Mouse (Mus musculus) lung, adult 18-20 months (tissue): ENCODE data around the gene Ephb2.

Experiments used
- DNase-seq, 2 experiments: peaks; one replicate each; pipeline ENCODE4 v3.0.0; 2022; ENCODE audit warnings: mixed read lengths in 2 of 2

Gene Ephb2

DNA sequence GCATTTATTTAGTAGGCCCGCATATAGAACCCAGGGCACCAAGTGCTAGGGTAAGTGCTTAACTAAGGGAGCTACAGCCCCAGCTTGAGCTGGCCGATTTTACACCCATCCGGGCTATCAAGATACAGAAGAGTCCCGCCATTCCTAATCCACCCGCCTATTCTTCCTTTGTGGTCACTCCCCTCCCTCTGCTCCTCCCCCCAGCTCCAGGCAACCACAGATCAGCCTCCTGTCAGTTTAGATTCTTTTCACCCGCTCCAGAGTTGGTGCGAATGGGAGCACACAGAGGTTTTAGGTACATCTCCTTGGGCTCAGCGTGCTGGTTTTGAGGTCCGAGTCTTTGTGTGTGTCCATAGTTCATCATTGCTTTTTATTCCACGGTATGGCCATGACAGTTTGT lies 196.9 kb downstream of the Ephb2 start:
- no peak for DNase-seq

DNA sequence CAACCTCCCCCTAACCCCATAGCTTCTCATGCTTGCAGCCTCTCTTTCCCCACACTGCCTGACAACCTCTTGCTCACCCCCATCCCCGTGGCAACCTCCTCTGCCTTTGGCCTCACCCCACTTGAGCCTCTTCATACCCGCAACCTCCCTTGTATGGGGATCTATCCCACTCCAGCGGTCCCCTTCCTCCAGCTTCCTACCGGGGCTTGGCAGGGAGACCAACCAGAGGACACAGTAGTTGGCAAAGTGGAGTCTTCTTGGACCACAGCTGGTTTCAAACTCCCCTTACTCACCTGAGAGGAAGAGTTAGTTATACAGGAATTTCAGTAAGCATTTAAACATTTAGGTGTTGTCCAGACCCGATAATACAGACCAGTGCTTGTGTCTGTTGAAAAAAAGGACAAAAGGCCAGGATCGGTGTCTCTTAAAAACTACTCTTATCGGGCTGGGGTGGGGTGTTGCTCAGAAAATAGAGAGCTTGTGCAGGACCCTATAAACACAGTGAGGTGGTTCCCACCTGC lies 197.5 kb downstream of the Ephb2 start:
- DNase-seq, result no peak

DNA sequence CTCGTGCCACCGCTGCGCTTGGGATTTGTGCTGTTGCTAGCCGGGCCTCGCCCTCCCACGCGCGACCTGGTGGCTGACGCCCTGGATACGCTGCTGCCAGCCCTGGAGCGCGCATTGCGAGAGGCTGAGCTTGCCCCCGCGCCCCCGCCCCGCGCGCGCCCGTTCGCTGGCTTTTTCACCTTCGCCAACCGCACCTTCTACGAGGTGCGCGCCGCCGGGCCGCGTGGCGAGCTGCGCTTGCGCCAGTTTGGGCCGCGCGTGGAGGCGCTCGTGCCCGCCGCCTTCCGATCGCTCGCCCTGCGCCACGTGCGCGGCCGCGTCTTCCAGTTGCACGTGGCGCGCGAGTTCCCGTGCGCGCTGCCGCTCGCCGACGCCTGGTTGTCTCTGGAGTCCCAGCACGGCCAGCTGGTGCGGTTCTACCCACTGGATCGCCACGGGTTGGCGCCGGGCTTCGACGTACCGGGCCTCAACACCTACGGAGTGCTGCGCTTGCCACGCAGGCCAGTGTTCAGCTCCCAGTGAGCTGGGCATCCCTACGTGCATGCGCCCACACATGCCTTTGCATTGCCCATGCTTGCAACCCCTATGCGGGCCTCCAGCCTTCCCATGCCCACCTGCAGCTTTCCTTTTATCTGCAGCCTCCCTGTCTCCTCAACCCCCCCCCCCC lies 198.1 kb downstream of the Ephb2 start:
- DNase-seq, result no peak

DNA sequence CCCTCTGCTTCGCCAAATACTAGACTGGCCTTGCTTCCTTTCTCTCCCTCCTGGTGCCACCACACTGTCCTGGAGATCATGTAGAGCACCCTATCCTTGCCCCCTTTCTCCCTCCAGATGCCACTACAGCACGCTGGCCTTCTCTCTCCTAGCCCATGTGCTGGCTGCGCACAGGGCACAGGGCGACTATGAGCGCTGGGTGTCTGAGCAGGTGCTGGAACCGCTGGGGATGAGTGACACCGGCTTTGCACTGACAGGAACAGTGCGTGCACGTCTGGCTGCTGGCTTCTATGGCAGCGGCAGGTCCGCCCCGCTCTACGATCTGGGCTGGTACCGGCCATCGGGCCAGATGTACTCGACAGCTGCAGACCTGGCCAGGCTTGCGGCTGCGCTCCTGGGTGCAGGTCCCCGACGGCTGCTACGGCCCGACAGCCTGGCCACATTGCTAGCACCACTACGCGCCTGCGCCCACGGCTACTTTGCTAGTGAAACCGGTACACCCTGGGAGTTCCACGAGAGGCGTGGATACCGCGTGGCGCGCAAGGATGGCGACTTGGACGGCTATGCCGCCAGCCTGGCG lies 198.7 kb downstream of the Ephb2 start:
- no peak for DNase-seq

DNA sequence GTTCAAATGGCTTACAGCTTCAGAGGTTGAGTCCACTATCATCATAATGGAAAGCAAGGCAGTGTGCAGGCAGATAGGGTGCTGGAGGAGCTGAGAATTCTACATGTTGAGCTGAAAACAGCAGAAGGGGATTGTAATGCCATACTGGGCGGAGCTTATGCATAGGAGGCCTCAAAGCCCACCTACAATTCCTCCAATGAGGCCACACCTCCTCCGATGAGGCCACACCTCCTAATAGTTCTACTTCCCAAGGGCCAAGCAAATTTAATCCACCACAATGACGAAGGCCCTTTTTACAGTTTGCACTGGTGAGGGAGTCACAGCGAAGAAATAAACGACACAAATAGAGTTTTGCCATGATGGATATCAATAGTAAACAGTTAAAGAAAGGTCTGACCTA lies 199.3 kb downstream of the Ephb2 start:
- DNase-seq, result no peak

DNA sequence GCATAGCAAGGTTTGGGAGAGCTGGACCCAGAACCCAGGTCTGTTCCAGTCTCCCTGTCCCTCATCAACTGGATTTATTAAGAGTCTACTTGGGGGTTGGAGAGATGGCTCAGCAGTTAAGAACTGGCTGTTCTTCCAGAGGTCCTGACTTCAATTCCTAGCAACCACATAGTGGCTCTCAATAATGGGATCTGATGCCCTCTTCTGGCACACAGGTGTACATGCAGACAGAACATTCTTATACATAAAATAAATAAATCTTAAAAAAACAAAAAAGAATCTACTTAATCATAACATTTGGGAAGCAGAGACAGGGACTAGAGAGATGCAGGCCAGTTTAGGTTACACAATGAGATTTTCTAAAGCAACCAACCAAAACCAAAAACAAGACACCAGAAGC lies 199.8 kb downstream of the Ephb2 start:
- DNase-seq, result no peak

DNA sequence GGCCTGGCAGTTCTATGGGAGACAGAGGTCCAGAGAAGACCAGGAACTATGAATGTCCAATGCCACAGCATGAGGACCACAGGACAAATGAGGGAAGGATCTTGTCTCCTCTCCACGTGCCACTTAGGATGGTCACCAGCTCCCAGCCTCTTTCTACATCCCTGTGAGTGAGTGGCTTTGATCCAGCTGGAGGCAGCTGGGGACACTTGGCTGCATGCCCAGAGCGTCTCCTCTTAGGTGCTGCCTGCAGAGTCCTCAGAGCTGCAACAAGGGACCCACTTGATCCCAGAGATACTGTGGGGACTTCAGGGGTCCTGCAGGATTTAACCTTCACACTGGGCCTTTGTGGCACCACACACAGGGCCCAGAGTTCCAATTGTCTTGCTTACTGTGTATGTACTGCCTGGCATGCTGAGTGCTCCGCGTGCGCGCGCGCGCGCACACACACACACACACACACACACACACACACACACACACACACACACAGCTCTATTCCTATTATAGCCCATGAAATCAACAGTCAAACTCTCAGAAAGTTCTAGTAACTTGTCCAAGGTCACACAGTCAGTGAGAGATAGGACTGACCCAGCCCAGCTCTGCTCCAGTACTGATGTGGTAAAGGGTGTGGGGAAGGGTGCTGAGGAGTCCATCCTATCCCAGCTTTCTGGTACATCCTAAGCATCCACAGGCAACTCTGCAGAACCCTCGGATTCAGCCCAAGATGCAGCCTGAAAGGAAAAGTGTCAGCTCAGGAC lies 204.4 kb downstream of the Ephb2 start:
- DNase-seq, result no peak

DNA sequence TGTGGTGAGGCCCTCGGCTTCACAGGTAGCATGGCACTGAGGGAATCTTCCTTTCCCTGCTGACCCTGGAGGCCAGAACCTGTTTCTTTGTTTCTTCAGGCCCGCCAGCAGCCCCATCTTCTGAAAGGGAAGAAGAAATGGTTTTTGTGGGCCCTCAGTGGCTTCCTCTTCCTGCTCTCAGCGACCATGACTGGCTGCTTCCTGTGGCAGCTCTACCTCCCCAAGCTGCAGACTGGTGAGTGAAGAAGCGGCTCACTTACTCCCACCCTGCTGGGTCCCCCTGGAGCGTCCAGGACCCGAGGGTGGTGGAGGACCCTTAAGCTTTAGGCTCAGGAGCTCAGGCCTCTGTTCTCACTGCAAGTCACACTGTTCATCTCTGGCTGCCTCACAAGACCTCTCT lies 209.2 kb downstream of the Ephb2 start:
- DNase-seq, result no peak

DNA sequence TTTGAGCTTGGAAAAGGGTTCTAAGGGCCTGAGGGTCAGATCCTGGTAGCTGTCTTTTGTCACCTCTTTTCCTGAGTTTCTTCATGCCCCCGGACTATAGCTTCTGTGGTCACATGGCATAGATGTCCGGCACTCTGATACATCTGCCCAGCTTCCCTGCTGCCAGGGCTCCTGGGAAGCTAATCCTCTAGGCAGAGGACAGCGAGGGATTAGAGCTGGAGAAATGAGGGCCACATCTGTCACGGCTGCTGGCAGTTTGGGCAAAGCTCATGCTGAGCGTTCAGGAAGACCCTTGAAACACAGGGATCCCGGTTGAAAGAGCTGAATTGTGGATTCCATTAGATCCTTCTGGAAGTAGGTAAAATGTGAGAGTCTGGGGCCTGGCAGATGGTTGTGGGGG lies 213.4 kb downstream of the Ephb2 start, which contains the start of gene Lactbl1:
Lactbl1 (plus strand) TSS at position 234 of the 400 bp plus-strand sequence.
- DNase-seq, result no peak

- no peak for DNase-seq
These were observed 213.8 kb downstream of the Ephb2 start for GRCm38 (mm10) chr4:136621956-136622355.

DNA sequence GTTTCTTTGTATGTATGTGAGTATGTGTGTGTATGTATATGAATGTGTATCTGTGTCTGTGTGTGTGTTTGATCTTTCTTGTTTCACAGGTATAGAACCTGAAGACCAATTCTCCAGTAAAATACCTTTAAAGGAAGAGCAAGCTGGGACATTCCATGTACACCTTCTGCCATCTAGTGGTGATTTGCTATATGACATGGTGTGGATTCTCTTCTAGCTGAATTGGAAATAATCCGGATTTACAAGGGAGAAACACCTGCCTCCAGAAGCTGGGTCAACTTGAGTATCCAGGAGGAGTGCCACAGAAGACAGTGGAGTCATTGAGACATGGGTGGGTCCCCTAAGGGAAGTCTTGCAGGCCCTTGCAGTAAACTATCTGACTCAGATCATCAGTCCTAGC lies 214.5 kb downstream of the Ephb2 start:
- DNase-seq, result peak in 1 of 2 experiments; percentile 27

DNA sequence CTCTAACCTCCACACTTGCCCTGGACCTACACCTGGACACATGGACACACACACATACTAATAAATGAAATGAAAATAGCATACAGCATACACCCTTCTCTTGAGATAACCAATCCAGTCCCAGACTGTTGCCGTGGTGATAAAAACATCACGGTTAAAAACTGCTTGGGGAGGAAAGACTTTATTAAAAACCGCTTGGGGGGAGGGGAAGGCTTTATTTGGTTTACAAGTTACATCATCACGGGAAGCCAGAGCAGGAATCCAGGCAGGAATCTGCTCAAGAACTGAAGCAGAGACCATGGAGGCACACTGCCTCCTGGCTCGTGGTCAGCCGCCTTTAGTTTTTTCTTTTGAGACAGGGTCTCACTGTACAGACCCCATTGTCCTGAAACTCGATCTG lies 222.1 kb downstream of the Ephb2 start:
- peak in 1 of 2 experiments; percentile 24 for DNase-seq

DNA sequence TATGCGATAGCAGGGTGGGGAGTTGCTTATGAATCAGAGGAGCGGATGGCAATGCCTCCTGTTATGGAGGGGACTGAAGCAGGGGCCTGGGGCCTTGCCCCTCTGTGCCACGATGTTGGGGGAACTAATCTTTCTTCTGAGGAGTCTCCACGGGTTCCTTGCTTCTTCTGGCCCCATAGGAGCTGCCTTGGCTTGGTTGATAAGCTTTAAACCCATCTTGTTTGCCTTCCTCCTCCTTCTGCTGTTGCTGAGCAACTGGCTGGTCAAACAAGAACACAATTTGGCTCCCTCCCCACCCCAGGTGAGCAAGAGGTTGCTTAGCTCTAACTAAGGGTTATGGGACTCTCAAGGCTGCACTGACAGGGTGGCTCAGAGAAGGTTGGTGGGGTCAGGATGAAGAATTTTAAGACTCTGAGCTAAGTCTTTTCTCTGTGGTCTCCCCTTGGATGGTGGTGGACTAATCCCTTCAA lies 225.4 kb downstream of the Ephb2 start, which contains the start of gene Tex46:
Tex46 (plus strand) TSS at position 51 of the 470 bp plus-strand sequence.
- peak; percentile 52 to 77 for DNase-seq

DNA sequence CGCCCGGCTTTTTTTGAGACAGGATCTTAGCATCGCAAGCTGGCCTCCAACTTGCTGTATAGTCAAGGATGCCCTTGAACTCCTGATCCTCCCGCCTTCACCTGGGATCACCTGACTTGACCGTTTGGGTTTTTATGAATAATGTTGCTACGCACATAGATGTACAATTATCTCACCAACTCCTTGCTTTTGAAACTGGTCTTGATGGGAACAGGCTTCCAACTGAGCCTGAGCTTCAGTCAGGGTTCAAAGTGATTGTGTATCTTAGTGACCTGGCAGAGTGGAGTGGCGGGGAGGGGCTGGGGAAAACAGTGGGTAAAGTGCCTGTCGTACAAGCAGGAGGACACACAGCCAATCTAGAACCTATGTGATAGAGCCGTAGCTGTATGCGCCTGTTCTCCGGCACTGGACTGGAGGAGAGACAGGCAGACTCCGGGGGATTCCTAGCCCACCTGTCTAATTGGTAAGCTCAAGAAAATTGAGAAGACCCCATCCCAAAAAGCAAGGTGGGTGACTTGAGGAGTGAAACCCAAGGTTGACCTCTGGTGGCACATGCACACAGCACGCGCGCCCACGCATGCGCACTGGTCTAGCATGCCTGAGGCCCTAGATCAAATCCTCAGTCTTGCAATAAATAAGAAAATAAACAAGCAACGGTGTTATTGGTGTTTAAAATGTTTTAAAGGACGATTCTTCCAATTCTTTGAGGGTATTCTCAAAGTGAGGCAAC lies 229.9 kb downstream of the Ephb2 start:
- no peak for DNase-seq

DNA sequence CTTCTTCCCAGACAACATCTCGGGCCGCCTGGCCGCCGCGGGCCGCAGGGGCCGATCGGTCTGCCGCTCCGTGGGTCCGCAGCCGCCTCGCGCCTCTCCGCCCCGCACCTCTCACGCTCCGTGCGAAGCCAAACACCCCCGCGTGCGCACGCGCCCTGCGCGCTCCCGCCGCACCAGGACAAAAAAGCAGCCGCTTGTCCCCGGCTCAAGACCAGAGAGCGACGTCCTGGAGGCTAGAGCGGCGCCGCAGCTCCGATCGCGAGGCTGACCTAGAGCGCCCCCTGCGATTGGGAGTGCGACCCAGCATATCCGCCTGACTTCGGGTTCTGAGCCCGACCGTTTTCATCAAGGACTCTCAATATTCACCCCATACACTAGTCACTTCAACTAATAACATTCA lies 233.2 kb downstream of the Ephb2 start, which contains the start of gene Kdm1a:
Kdm1a (minus strand) TSS at position 156 of the 400 bp plus-strand sequence.
- DNase-seq, result peak; percentile 92 to 95

DNA sequence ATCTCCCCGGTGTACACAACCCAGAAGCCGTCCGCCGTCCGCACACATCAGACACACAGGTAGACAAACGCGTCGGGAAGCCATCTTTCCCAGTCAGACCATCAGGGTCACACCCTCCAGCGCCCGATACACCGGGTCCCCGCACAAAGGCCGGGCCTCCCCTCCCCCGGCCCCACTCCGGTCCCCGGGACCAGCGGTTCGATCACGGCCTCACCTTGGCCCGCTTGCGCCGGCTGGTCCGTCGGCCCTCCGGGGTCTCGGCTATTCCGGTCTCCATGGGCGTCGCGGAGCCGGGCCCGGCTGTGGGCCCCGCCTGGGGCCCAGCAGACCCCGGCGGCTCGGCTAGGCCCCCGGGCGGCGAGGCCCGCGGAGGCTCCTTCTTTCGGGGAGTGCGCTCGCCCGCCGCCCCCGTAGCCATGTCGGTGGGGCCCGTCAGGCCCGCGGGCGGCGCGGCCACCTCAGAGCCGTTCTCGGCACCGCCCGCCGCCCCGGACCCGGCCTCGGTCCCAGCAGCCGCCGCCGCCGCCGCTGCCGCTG lies 233.7 kb downstream of the Ephb2 start:
- peak; percentile 35 to 37 for DNase-seq

GRCm38 (mm10) chr4:136601476-136601875 lies 234.3 kb downstream of the Ephb2 start:
- peak; percentile 39 to 48 for DNase-seq

- DNase-seq, result no peak
These were observed 235.3 kb downstream of the Ephb2 start for GRCm38 (mm10) chr4:136600536-136600935.

DNA sequence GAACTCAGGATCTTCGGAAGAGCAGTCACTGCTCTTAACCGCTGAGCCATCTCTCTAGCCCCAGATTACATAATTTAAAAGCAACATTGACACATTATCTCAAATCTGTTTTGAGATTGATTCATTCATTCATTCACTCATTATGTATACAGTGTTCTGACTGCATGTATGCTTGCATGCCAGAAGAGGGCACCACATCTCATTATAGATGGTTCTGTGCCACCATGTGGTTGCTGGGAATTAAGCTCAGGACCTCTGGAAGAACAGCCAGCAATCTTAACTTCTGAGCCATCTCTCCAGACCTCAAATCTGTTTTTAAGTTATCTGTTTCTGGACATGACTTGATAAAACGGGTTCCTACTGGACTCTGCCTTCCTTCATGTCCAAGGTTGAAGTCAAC lies 235.9 kb downstream of the Ephb2 start:
- no peak for DNase-seq

DNA sequence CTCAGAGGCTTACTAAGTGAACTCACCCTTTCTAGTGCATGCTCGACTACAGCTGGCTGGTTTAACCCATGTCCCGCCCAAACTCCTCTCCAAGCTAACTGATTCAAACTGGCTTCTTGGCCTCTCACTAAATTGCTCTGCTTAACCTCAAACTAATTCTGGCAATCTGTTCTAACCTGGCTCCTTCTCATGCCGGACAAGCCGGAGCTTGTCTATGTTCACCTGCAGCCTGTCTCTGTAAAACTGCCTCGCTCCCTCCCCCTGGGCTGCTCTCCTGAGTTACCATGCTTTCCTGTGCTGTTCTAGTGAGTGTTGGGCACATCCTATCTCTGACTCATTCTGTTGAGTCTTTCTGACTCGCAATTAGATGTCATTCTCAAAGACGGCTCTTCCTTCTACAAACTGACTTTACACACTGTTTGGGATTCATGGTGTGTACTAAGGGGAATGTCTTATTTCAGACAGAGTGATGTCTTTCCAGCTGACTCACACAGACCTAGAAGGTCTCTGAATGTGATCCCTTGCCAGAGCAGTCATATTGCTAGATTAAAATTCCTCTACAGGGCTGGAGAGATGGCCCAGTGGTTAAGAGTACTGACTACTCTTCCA lies 237.4 kb downstream of the Ephb2 start:
- no peak for DNase-seq
